In genomic region chr5:24989683-24990082, GRCm38 (mm10) we compare ENCODE assay signal across 10 mouse cellular contexts.
DNase-seq lines count a peak whose midpoint lies in the region; ATAC-seq and TF ChIP-seq lines count a peak whose summit lies in the region.
"Had no signal": no experiment of that assay in that cellular context is flagged by ENCODE, and none has a peak within 500 bp of the region (broad histone marks: within the 10 kb centered on the region; RNA-seq: fewer than 3 reads in every experiment).

No protein-coding gene starts in this region.

- TF ChIP-seq POLR2A in cerebellum, adult 2 months (IDR thresholded peaks at IDR 0.05; ENCODE audit: borderline replicate concordance, insufficient read depth, low read length), result no peak

- H3K4me2 ChIP-seq in intestine, postnatal 0 days (replicated peaks; ENCODE audit: low read depth), result no peak overlapping the region; the same call in 1 of the 2 replicates
- H3K4me2 ChIP-seq: limb, embryonic 12.5 days had no signal

- H3K36me3 ChIP-seq in heart, embryonic 10.5 days, result 0 out of 2 replicates have a peak, but pooled peaks cover 2% of the 10 kb centered on the region
- 0 out of 2 replicates have a peak, but pooled peaks cover 7% of the 10 kb centered on the region for H3K36me3 ChIP-seq in intestine, postnatal 0 days (ENCODE audit: control insufficient read depth, insufficient read depth)
- H3K36me3 ChIP-seq: forebrain, embryonic 10.5 days; limb, embryonic 12.5 days had no signal

- WGBS in heart, embryonic 10.5 days, result 36% methylated on average over 3 of the region's 3 CpGs
- 34% methylated on average over 3 of the region's 3 CpGs for WGBS in intestine, postnatal 0 days
- 40% methylated on average over 3 of the region's 3 CpGs for WGBS in cerebellum, adult 2 months

- H3K9ac ChIP-seq in intestine, postnatal 0 days (ENCODE audit: low read depth, low read length), result no peak overlapping the region
- H3K9ac ChIP-seq: limb, embryonic 12.5 days had no signal

- H3K27me3 ChIP-seq in heart, embryonic 10.5 days (ENCODE audit: insufficient read depth, poor library complexity, severe bottlenecking), result no peaks in the 10 kb centered on the region
- no peaks in the 10 kb centered on the region for H3K27me3 ChIP-seq in intestine, postnatal 0 days (replicated peaks; ENCODE audit: control insufficient read depth, insufficient read depth, low read length)
- H3K27me3 ChIP-seq in cerebellum, adult 2 months (ENCODE audit: control insufficient read depth, insufficient read depth, low read length), result no peaks in the 10 kb centered on the region
- H3K27me3 ChIP-seq: limb, embryonic 12.5 days had no signal

- no peak overlapping the region for H3K4me3 ChIP-seq in heart, embryonic 10.5 days
- H3K4me3 ChIP-seq in intestine, postnatal 0 days (ENCODE audit: low read depth, low read length), result no peak overlapping the region
- no peak overlapping the region for H3K4me3 ChIP-seq in cerebellum, adult 2 months (replicated peaks; ENCODE audit: insufficient read depth, low read depth, low read length)
- H3K4me3 ChIP-seq: forebrain, embryonic 10.5 days; limb, embryonic 12.5 days had no signal

- intact Hi-C loops in heart, postnatal 14 days (cut with DNase I), result no loop called here

- ATAC-seq in intestine, postnatal 0 days, result peak; percentile 29; the same call in 1 of the 2 replicates

- H3K4me1 ChIP-seq in heart, embryonic 10.5 days, result peaks cover 76% of the 10 kb centered on the region
- peaks cover 10% of the 10 kb centered on the region; the same call in 1 of the 2 replicates for H3K4me1 ChIP-seq in intestine, postnatal 0 days (replicated peaks; ENCODE audit: control insufficient read depth, insufficient read depth, low read length)
- peaks cover 35% of the 10 kb centered on the region for H3K4me1 ChIP-seq in cerebellum, adult 2 months (ENCODE audit: control insufficient read depth, insufficient read depth, low read length)

- TF ChIP-seq CTCF in intestine, postnatal 0 days (IDR thresholded peaks at IDR 0.05; ENCODE audit: low read depth), result no peak
- TF ChIP-seq CTCF in cerebellum, adult 2 months (IDR thresholded peaks at IDR 0.05; ENCODE audit: borderline replicate concordance, insufficient read depth, low read depth, low read length), result no peak

- no peaks in the 10 kb centered on the region for H3K9me3 ChIP-seq in heart, embryonic 10.5 days
- H3K9me3 ChIP-seq in intestine, postnatal 0 days (ENCODE audit: control insufficient read depth), result no peaks in the 10 kb centered on the region
- H3K9me3 ChIP-seq: forebrain, embryonic 10.5 days; limb, embryonic 12.5 days had no signal

- peak overlapping the region; percentile 25 for H3K27ac ChIP-seq in heart, embryonic 10.5 days
- H3K27ac ChIP-seq in intestine, postnatal 0 days (ENCODE audit: low read depth, low read length), result no peak overlapping the region
- no peak overlapping the region for H3K27ac ChIP-seq in cerebellum, adult 2 months (ENCODE audit: insufficient read depth, low read length)
- H3K27ac ChIP-seq: forebrain, embryonic 10.5 days; limb, embryonic 12.5 days had no signal

- no peak for DNase-seq in heart, embryonic 10.5 days (ENCODE audit: low spot score)
- no peak for DNase-seq in heart, postnatal 14 days
- peak; percentile 62 for DNase-seq in thymus, postnatal 0 days (ENCODE audit: low spot score)
- no peak for DNase-seq in thymus, adult 18-20 months
- DNase-seq in thymus, postnatal 36 days, result peak; percentile 21 to 46
- no peak for DNase-seq in cerebellum, adult 2 months
- DNase-seq in kidney, postnatal 10 days, result no peak

Comparison
In these comparisons a context has a peak if more than half of its experiments do, and no peak if none do; other contexts are left out.
1. DNase-seq: peak in thymus, postnatal 0 days (single experiment) and thymus, postnatal 36 days (2 of 2); none in heart, embryonic 10.5 days (single experiment), heart, postnatal 14 days (0 of 2), thymus, adult 18-20 months (0 of 2), cerebellum, adult 2 months (0 of 2) and kidney, postnatal 10 days (single experiment).